Mouse (Mus musculus): Measurements from ENCODE around the gene Aspa. TPM values are rescaled to one million over a fixed set of nuclear protein-coding genes. Genes with fewer than 3 reads are reported as not detected.
A peak's percentile ranks its signal among the peaks of the same experiment; 100 is the strongest.

Gene Aspa
- polyA plus RNA-seq, 1 experiment, result 0.60 TPM

- Histone ChIP-seq H3ac (ENCODE audit: control insufficient read depth, insufficient read length, low read depth) (no peak overlapping the region), H3K4me3 (ENCODE audit: insufficient read depth, poor library complexity, severe bottlenecking) (no peak overlapping the region), H3K79me3 (ENCODE audit: low read depth) (no peaks in the 10 kb centered on the region), H3K27me3 (ENCODE audit: control insufficient read depth, insufficient read depth, insufficient read length) (no peaks in the 10 kb centered on the region), H3K79me2 (ENCODE audit: control insufficient read depth, insufficient read depth) (no peaks in the 10 kb centered on the region), H3K36me3 (ENCODE audit: control insufficient read depth, insufficient read depth) (no peaks in the 10 kb centered on the region)
- TF ChIP-seq MYOD1 (IDR thresholded peaks at IDR 0.05; ENCODE audit: control insufficient read depth, insufficient read length, low read depth), result no peak
- no peak for TF ChIP-seq MAX (IDR thresholded peaks at IDR 0.05)
- TF ChIP-seq FOSL1 (IDR thresholded peaks at IDR 0.05; ENCODE audit: insufficient read depth, low read length, poor library complexity, severe bottlenecking), result no peak
Observed at GRCm38 (mm10) chr11:73274821-73275220, 54.6 kb downstream of the Aspa start.

- no peak within 1 kb of the TSS for H3K4me3 ChIP-seq (ENCODE audit: insufficient read depth, poor library complexity, severe bottlenecking)
Observed at GRCm38 (mm10) chr11:73267267-73267666, 62.1 kb downstream of the Aspa start, which contains the start of gene Trpv3. Gene Trpv3, plus strand, starts transcription at chr11:73267388.

GRCm38 (mm10) chr11:73261385-73261784 lies 68.0 kb downstream of the Aspa start:
- H3K79me2 ChIP-seq (ENCODE audit: control insufficient read depth, insufficient read depth), result no peaks in the 10 kb centered on the region
- no peaks in the 10 kb centered on the region for H3K27me3 ChIP-seq (ENCODE audit: control insufficient read depth, insufficient read depth, insufficient read length)
- no peaks in the 10 kb centered on the region for H3K36me3 ChIP-seq (ENCODE audit: control insufficient read depth, insufficient read depth)
- H3ac ChIP-seq (ENCODE audit: control insufficient read depth, insufficient read length, low read depth), result no peak overlapping the region
- TF ChIP-seq MAX (IDR thresholded peaks at IDR 0.05) (no peak), FOSL1 (IDR thresholded peaks at IDR 0.05; ENCODE audit: insufficient read depth, low read length, poor library complexity, severe bottlenecking) (no peak), MYOD1 (IDR thresholded peaks at IDR 0.05; ENCODE audit: control insufficient read depth, insufficient read length, low read depth) (peak; percentile 37), MYOG (IDR thresholded peaks at IDR 0.05; ENCODE audit: control insufficient read depth, extremely low read depth, insufficient read length) (no peak), USF1 (IDR thresholded peaks at IDR 0.05; ENCODE audit: low read depth) (no peak), CEBPB (IDR thresholded peaks at IDR 0.05; ENCODE audit: low read depth) (no peak), CTCF (IDR thresholded peaks at IDR 0.05; ENCODE audit: control insufficient read depth, insufficient read depth, insufficient read length) (no peak)
- no peaks in the 10 kb centered on the region for H3K79me3 ChIP-seq (ENCODE audit: low read depth)
- no peak overlapping the region for H3K4me3 ChIP-seq (ENCODE audit: insufficient read depth, poor library complexity, severe bottlenecking)

More at GRCm38 (mm10) chr11:73267267-73267666, 62.1 kb downstream of the Aspa start, which contains the start of gene Trpv3:
- no peaks in the 10 kb centered on the region for H3K36me3 ChIP-seq (ENCODE audit: control insufficient read depth, insufficient read depth)
- H3K79me2 ChIP-seq (ENCODE audit: control insufficient read depth, insufficient read depth), result no peaks in the 10 kb centered on the region
- H3ac ChIP-seq (ENCODE audit: control insufficient read depth, insufficient read length, low read depth), result no peak within 1 kb of the TSS
- H3K27me3 ChIP-seq (ENCODE audit: control insufficient read depth, insufficient read depth, insufficient read length), result no peaks in the 10 kb centered on the region
- TF ChIP-seq MYOD1 (IDR thresholded peaks at IDR 0.05; ENCODE audit: control insufficient read depth, insufficient read length, low read depth), result peak; percentile 14
- TF ChIP-seq MAX (IDR thresholded peaks at IDR 0.05), result no peak
- peak; percentile 23 for TF ChIP-seq USF1 (IDR thresholded peaks at IDR 0.05; ENCODE audit: low read depth)
- H3K79me3 ChIP-seq (ENCODE audit: low read depth), result no peaks in the 10 kb centered on the region

DNA sequence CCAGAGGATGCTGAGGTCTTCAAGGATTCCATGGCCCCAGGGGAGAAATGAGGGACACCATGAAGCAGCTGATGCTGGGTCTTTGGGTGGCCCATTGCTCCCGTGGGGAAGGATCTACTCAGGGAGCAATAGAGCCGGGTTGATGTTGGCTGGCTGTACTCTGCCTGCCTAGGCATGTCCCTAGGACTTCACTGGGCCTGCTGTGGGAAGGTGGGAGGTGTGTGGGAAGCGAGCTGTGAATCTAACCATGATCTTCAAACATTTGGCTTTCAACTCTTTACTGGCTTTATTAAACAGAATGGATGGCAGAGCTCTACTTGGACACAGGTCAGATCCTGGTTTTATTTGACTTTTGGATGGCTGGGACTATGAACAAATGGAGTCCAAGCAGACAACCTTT lies 68.9 kb downstream of the Aspa start:
- Histone ChIP-seq H3K79me3 (ENCODE audit: low read depth) (no peaks in the 10 kb centered on the region), H3K36me3 (ENCODE audit: control insufficient read depth, insufficient read depth) (no peaks in the 10 kb centered on the region), H3K4me3 (ENCODE audit: insufficient read depth, poor library complexity, severe bottlenecking) (no peak overlapping the region), H3K27me3 (ENCODE audit: control insufficient read depth, insufficient read depth, insufficient read length) (no peaks in the 10 kb centered on the region), H3K79me2 (ENCODE audit: control insufficient read depth, insufficient read depth) (no peaks in the 10 kb centered on the region), H3ac (ENCODE audit: control insufficient read depth, insufficient read length, low read depth) (no peak overlapping the region)
- no peak for TF ChIP-seq CTCF (IDR thresholded peaks at IDR 0.05; ENCODE audit: control insufficient read depth, insufficient read depth, insufficient read length)
- no peak for TF ChIP-seq MAX (IDR thresholded peaks at IDR 0.05)
- TF ChIP-seq USF1 (IDR thresholded peaks at IDR 0.05; ENCODE audit: low read depth), result no peak
- TF ChIP-seq CEBPB (IDR thresholded peaks at IDR 0.05; ENCODE audit: low read depth), result no peak
- TF ChIP-seq MYOG (IDR thresholded peaks at IDR 0.05; ENCODE audit: control insufficient read depth, extremely low read depth, insufficient read length), result no peak
- no peak for TF ChIP-seq FOSL1 (IDR thresholded peaks at IDR 0.05; ENCODE audit: insufficient read depth, low read length, poor library complexity, severe bottlenecking)
- TF ChIP-seq MYOD1 (IDR thresholded peaks at IDR 0.05; ENCODE audit: control insufficient read depth, insufficient read length, low read depth), result no peak

DNA sequence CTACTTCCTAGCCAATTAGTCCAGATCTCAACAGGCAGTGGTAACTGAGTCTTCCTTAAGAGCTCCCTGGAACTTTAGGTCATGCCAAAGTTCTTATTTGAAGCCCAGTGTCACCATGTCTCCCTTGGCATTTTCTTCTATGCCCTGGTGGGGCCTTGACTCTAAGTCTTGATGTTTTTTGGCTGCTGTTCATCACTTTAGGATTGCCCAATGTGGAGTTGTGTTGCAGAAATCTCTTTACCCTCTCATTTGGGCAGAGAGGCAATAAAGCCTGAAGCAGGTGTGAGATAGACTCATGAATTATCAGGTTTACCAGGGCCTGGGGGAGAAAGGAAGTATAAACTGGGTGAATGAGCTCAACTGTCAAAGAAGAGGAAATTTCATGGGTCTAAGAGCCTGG lies 70.7 kb downstream of the Aspa start:
- Histone ChIP-seq H3K4me3 (ENCODE audit: insufficient read depth, poor library complexity, severe bottlenecking) (no peak overlapping the region), H3K36me3 (ENCODE audit: control insufficient read depth, insufficient read depth) (no peaks in the 10 kb centered on the region), H3ac (ENCODE audit: control insufficient read depth, insufficient read length, low read depth) (no peak overlapping the region), H3K27me3 (ENCODE audit: control insufficient read depth, insufficient read depth, insufficient read length) (no peaks in the 10 kb centered on the region), H3K79me3 (ENCODE audit: low read depth) (no peaks in the 10 kb centered on the region), H3K79me2 (ENCODE audit: control insufficient read depth, insufficient read depth) (no peaks in the 10 kb centered on the region)
- TF ChIP-seq MYOG (IDR thresholded peaks at IDR 0.05; ENCODE audit: control insufficient read depth, extremely low read depth, insufficient read length), result no peak
- no peak for TF ChIP-seq MYOD1 (IDR thresholded peaks at IDR 0.05; ENCODE audit: control insufficient read depth, insufficient read length, low read depth)
- TF ChIP-seq CEBPB (IDR thresholded peaks at IDR 0.05; ENCODE audit: low read depth), result no peak
- TF ChIP-seq USF1 (IDR thresholded peaks at IDR 0.05; ENCODE audit: low read depth), result no peak
- no peak for TF ChIP-seq FOSL1 (IDR thresholded peaks at IDR 0.05; ENCODE audit: insufficient read depth, low read length, poor library complexity, severe bottlenecking)
- no peak for TF ChIP-seq CTCF (IDR thresholded peaks at IDR 0.05; ENCODE audit: control insufficient read depth, insufficient read depth, insufficient read length)
- no peak for TF ChIP-seq MAX (IDR thresholded peaks at IDR 0.05)

DNA sequence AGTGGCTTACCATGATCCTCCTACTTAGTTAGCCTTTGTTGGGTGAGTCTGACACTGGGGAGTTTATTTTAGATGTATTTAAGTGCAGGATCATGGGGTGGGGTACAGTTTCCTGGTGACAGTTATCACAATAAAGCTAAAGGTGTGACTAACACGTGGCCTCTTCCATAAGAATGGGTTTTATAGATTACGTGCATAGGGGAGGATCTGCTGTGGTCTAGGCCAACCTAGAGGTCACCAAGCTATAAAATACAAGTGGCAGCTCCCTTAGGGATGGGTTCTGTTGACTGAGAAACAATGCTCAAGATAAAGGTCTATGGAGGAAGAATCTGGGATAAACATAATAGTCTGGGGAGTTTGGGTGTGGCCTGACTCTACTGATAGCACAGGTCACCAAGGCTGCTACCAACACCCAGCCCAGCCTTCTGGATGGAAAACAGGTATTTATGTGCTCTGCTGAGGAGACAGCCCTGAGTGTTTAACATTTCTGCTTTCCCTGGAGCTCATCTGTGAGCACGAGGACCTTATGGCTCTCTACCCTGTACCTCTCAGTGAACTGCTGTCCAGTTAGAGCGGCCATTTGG lies 71.9 kb downstream of the Aspa start:
- Histone ChIP-seq H3K27me3 (ENCODE audit: control insufficient read depth, insufficient read depth, insufficient read length) (no peaks in the 10 kb centered on the region), H3K4me3 (ENCODE audit: insufficient read depth, poor library complexity, severe bottlenecking) (no peak overlapping the region), H3ac (ENCODE audit: control insufficient read depth, insufficient read length, low read depth) (no peak overlapping the region), H3K79me3 (ENCODE audit: low read depth) (no peaks in the 10 kb centered on the region), H3K36me3 (ENCODE audit: control insufficient read depth, insufficient read depth) (no peaks in the 10 kb centered on the region), H3K79me2 (ENCODE audit: control insufficient read depth, insufficient read depth) (no peaks in the 10 kb centered on the region)
- TF ChIP-seq USF1 (IDR thresholded peaks at IDR 0.05; ENCODE audit: low read depth) (no peak), FOSL1 (IDR thresholded peaks at IDR 0.05; ENCODE audit: insufficient read depth, low read length, poor library complexity, severe bottlenecking) (no peak), MAX (IDR thresholded peaks at IDR 0.05) (no peak), CEBPB (IDR thresholded peaks at IDR 0.05; ENCODE audit: low read depth) (no peak), MYOD1 (IDR thresholded peaks at IDR 0.05; ENCODE audit: control insufficient read depth, insufficient read length, low read depth) (no peak), CTCF (IDR thresholded peaks at IDR 0.05; ENCODE audit: control insufficient read depth, insufficient read depth, insufficient read length) (no peak), MYOG (IDR thresholded peaks at IDR 0.05; ENCODE audit: control insufficient read depth, extremely low read depth, insufficient read length) (no peak)

Other genes starting within 250 kb of the Aspa start
- 0.05 TPM for gene Itgae, start 239.0 kb downstream of the Aspa start, polyA plus RNA-seq (2012; fragmentation: generic; extraction: Trizol)
- gene Haspin, start 191.3 kb downstream of the Aspa start, polyA plus RNA-seq (2012; fragmentation: generic; extraction: Trizol), result 9.4 TPM
- gene P2rx5, start 169.2 kb downstream of the Aspa start, polyA plus RNA-seq (2012; fragmentation: generic; extraction: Trizol), result 1.0 TPM
- gene Emc6, start 152.6 kb downstream of the Aspa start, polyA plus RNA-seq (2012; fragmentation: generic; extraction: Trizol), result 71.6 TPM
- 159 TPM for gene Tax1bp3, start 152.5 kb downstream of the Aspa start, polyA plus RNA-seq (2012; fragmentation: generic; extraction: Trizol)
- gene Ctns, start 130.6 kb downstream of the Aspa start, polyA plus RNA-seq (2012; fragmentation: generic; extraction: Trizol), result 4.2 TPM
- 0.28 TPM for gene Shpk, start 130.1 kb downstream of the Aspa start, polyA plus RNA-seq (2012; fragmentation: generic; extraction: Trizol)
- 0.01 TPM for gene Trpv1, start 95.3 kb downstream of the Aspa start, polyA plus RNA-seq (2012; fragmentation: generic; extraction: Trizol)
- under 0.01 TPM for gene Trpv3, start 62.2 kb downstream of the Aspa start, polyA plus RNA-seq (2012; fragmentation: generic; extraction: Trizol)
- not detected for gene Gm49340, start 145 bp upstream of the Aspa start, polyA plus RNA-seq (2012; fragmentation: generic; extraction: Trizol)
- gene Spata22, start 145 bp upstream of the Aspa start, polyA plus RNA-seq (2012; fragmentation: generic; extraction: Trizol), result not detected
- not detected for gene Olfr20, start 21.2 kb upstream of the Aspa start, polyA plus RNA-seq (2012; fragmentation: generic; extraction: Trizol)
- not detected for gene Olfr376, start 41.6 kb upstream of the Aspa start, polyA plus RNA-seq (2012; fragmentation: generic; extraction: Trizol)
- gene Olfr1, start 70.0 kb upstream of the Aspa start, polyA plus RNA-seq (2012; fragmentation: generic; extraction: Trizol), result not detected
- not detected for gene Olfr378, start 98.9 kb upstream of the Aspa start, polyA plus RNA-seq (2012; fragmentation: generic; extraction: Trizol)
- gene Olfr380, start 127.9 kb upstream of the Aspa start, polyA plus RNA-seq (2012; fragmentation: generic; extraction: Trizol), result not detected
- gene Olfr381, start 162.0 kb upstream of the Aspa start, polyA plus RNA-seq (2012; fragmentation: generic; extraction: Trizol), result not detected
- not detected for gene Olfr382, start 187.6 kb upstream of the Aspa start, polyA plus RNA-seq (2012; fragmentation: generic; extraction: Trizol)